Mouse (Mus musculus) heart, embryonic 11.5 days (tissue): ENCODE results near the gene Dnal4. TPM values are rescaled to one million over a fixed set of nuclear protein-coding genes. Genes with fewer than 3 reads are reported as not detected.

Source experiments
- ATAC-seq: fragments of 200-750 bp; cut with Nextera tagmentation; replicated peaks from 2 replicates; pipeline ENCODE4 v1.8.0; 2017; ENCODE audit warnings: moderate library complexity; ENCODE audit not compliant: insufficient number of reproducible peaks, low FRiP score, low TSS enrichment
- H3K27ac ChIP-seq: fragments of 300-500 bp; sonication (generic); 2 replicates; pipeline ENCODE4 v1.5.1; 2014; ENCODE audit warnings: mild to moderate bottlenecking, low read depth, low read length
- H3K27me3 ChIP-seq: fragments of 300-500 bp; sonication (generic); 2 replicates; pipeline ENCODE4 v1.6.1; 2014; ENCODE audit warnings: mild to moderate bottlenecking, low read length, mixed read lengths; ENCODE audit not compliant: control insufficient read depth, insufficient read depth
- H3K36me3 ChIP-seq: fragments of 300-500 bp; sonication (generic); 2 replicates; pipeline ENCODE4 v1.6.1; 2014; ENCODE audit warnings: mild to moderate bottlenecking, low read length, moderate library complexity, mixed read lengths; ENCODE audit not compliant: control insufficient read depth, insufficient read depth
- H3K4me1 ChIP-seq: fragments of 300-500 bp; sonication (generic); 2 replicates; pipeline ENCODE4 v1.6.1; 2014; ENCODE audit warnings: low read length; ENCODE audit not compliant: control insufficient read depth, insufficient read depth
- H3K4me2 ChIP-seq: fragments of 300-500 bp; sonication (generic); 2 replicates; pipeline ENCODE4 v1.6.1; 2014; ENCODE audit warnings: mild to moderate bottlenecking, moderate library complexity
- H3K4me3 ChIP-seq: fragments of 300-500 bp; sonication (generic); 2 replicates; pipeline ENCODE4 v1.5.1; 2014; ENCODE audit warnings: low read depth, low read length
- H3K9ac ChIP-seq: fragments of 300-500 bp; sonication (generic); 2 replicates; pipeline ENCODE4 v1.6.1; 2014; ENCODE audit warnings: mild to moderate bottlenecking, low read depth, low read length, moderate library complexity
- H3K9me3 ChIP-seq: fragments of 300-500 bp; sonication (generic); replicated peaks from 2 replicates; pipeline ENCODE4 v1.6.1; 2016; ENCODE audit warnings: low read length; ENCODE audit not compliant: control insufficient read depth
- WGBS: fragments of 180-500 bp; shearing (Covaris S2); extraction: QIAGEN DNeasy Blood & Tissue Kit; methylation state at CpG from one replicate; pipeline ENCODE4 v1.1.7; 2014; ENCODE audit not compliant: insufficient replicate concordance; 5-methylcytosine and 5-hydroxymethylcytosine counted together
- polyA plus RNA-seq: library from polyadenylated mRNA; unstranded; fragments of >200 nt; fragmentation: Nextera tagmentation; extraction: Ambion mirVana; gene quantifications from 2 replicates; pipeline ENCODE4 v1.2.1, GENCODE M21; 2014

Dnal4 gene
- polyA plus RNA-seq, 1 experiment from 2014 or later, result 37.3 TPM

DNA sequence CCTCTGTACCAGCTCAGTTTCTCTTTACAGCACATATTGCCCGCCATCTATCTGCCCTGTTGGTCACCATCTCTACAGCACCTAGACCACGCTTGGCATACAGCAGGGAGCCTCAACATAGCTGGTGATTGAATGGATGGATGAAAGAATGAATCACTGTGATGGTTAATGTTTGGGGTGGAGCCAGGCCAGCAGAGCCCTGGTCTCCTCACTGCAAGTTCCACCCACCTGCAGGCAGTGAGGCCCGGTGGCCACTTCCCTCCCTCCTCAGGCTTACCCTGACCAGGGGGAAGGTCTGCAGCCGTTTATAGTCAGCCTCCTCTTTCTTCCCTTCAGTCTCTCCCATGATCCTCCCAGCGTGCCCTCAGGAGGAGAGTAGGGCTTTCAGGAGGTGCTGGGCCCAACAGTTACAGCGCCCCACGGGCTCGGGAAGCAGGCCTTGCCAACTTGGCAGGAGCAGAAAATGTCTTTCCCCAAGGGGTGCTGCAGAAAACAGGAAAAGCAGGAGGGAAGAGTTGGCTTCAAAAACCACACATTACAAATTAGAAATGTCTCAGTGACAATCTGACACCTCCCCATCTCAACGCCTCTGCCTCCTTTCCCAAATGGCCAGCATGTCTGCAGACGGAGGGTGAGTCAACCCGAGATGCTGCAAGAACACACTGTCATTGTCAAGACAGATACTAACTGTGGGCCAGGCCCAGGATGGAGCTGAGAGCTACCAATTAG lies 12.9 kb downstream of the Dnal4 start:
- Histone ChIP-seq H3K4me1 (peaks cover 11% of the 10 kb centered on the region), H3K4me2 (no peak overlapping the region), H3K27ac (no peak overlapping the region), H3K27me3 (no peaks in the 10 kb centered on the region), H3K36me3 (0 out of 2 replicates have a peak, but pooled peaks cover 2% of the 10 kb centered on the region), H3K4me3 (no peak overlapping the region), H3K9ac (no peak overlapping the region), H3K9me3 (no peaks in the 10 kb centered on the region)
- WGBS, result 80% methylated on average over 11 of the region's 11 CpGs
- ATAC-seq, result no peak

DNA sequence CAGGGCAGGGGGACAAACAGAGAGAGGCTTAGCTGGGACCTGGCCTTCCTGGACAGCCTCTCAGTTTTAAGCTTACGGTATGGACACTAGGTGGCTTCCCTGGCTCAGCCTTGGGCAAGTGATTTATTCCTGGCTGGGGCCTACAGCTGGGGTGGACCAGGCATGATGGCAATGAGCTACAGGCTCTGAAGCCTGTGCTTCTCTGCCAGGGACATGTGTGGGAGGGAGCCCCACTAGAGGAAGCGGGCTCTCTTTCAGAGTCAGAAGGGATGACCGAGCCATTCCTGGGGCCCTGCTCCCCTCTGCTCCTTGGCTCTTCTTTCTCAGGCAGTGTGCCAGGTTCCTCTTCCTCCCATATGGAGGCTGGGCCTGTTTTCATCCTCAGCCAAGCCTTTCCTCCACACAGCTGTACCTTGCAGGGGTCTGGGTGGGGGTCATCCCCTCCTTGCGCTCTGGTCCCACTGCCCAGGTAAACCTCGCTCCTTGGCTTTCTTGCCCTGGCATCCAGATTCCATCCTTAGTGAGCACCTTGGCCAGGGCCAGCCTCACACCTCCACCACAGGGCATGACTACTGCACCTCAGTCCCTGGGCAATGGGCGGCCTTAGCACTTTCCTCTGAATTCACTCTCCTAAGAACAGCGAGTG lies 13.9 kb downstream of the Dnal4 start:
- ATAC-seq, result no peak
- H3K27ac ChIP-seq, result no peak overlapping the region
- 88% methylated on average over 7 of the region's 7 CpGs for WGBS
- 0 out of 2 replicates have a peak, but pooled peaks cover 2% of the 10 kb centered on the region for H3K36me3 ChIP-seq
- no peaks in the 10 kb centered on the region for H3K9me3 ChIP-seq
- H3K4me2 ChIP-seq, result no peak overlapping the region
- no peak overlapping the region for H3K9ac ChIP-seq
- no peaks in the 10 kb centered on the region for H3K27me3 ChIP-seq
- H3K4me1 ChIP-seq, result peaks cover 11% of the 10 kb centered on the region
- H3K4me3 ChIP-seq, result no peak overlapping the region

DNA sequence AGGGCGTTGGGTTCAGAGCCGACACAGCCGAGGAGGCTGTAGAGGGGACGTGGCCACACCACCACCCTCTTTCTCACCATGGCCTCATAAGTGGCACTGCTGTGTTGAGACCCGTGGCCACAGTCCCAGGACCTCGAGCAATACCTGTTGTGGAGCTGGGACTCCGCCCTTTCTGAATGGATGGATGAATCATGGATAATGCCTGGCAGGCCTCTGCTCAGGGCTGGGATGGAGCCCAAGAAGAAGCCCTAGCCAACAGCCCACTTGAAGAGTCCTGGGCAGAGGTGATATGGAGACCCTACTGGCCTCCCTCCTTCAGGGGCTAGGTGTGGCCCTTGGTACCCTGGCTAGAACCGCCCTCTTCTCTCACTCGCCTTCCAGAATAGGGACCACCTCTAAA lies 14.6 kb downstream of the Dnal4 start:
- no peak overlapping the region for H3K9ac ChIP-seq
- no peak for ATAC-seq
- H3K4me1 ChIP-seq, result peaks cover 11% of the 10 kb centered on the region
- WGBS, result 78% methylated on average over 9 of the region's 9 CpGs
- H3K27ac ChIP-seq, result no peak overlapping the region
- no peak overlapping the region for H3K4me3 ChIP-seq
- no peak overlapping the region for H3K4me2 ChIP-seq
- no peaks in the 10 kb centered on the region for H3K27me3 ChIP-seq
- H3K9me3 ChIP-seq, result no peaks in the 10 kb centered on the region
- 0 out of 2 replicates have a peak, but pooled peaks cover 2% of the 10 kb centered on the region for H3K36me3 ChIP-seq

DNA sequence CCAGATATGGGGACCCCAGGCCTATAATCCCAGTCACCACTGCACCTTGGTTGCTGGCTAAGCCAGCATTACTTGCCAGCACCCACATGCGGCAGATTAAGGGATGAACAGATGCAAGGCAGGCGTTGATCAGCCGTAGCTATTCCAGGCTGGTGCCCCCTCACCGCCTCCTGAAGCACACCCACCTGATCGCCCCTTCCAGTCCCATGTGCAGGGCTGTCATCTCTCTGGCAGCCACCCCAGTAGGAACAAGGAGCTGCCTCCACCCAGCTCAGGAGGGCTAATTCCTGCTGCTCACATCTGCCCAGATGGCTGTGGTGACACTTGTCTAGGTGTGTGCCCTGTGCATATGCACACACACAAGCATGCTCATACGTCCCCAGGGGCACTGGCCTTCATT lies 16.7 kb downstream of the Dnal4 start:
- H3K36me3 ChIP-seq, result 0 out of 2 replicates have a peak, but pooled peaks cover 2% of the 10 kb centered on the region
- H3K27ac ChIP-seq, result no peak overlapping the region
- 89% methylated on average over 6 of the region's 6 CpGs for WGBS
- no peaks in the 10 kb centered on the region for H3K9me3 ChIP-seq
- H3K4me3 ChIP-seq, result no peak overlapping the region
- H3K4me1 ChIP-seq, result no peaks in the 10 kb centered on the region; the same call in none of the 2 replicates
- no peak overlapping the region for H3K9ac ChIP-seq
- H3K27me3 ChIP-seq, result no peaks in the 10 kb centered on the region
- no peak for ATAC-seq
- H3K4me2 ChIP-seq, result no peak overlapping the region

DNA sequence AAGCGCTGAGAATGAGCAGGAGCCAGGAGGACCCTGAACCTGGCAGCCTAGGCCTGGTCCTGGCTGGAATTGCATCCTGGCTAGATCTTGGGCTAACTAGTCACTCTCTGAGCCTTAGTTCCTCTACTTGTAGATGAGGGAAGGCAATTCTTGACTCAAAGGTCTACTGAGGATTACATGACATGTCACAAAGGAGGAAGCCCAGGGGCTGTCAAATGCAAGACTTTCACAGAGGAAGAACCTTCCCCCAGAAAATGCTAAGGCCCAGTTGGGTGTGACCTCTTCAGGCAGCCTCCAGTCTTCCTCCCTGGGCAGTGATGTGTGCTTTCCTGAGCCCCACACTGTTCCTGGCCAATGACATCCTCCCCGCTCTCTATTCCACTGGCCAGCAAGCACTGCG lies 20.5 kb downstream of the Dnal4 start:
- Histone ChIP-seq H3K27ac (no peak overlapping the region), H3K9me3 (no peaks in the 10 kb centered on the region), H3K27me3 (no peaks in the 10 kb centered on the region), H3K36me3 (no peaks in the 10 kb centered on the region), H3K4me1 (no peaks in the 10 kb centered on the region), H3K9ac (no peak overlapping the region), H3K4me2 (no peak overlapping the region), H3K4me3 (no peak overlapping the region)
- 83% methylated on average over 3 of the region's 3 CpGs for WGBS
- ATAC-seq, result no peak

DNA sequence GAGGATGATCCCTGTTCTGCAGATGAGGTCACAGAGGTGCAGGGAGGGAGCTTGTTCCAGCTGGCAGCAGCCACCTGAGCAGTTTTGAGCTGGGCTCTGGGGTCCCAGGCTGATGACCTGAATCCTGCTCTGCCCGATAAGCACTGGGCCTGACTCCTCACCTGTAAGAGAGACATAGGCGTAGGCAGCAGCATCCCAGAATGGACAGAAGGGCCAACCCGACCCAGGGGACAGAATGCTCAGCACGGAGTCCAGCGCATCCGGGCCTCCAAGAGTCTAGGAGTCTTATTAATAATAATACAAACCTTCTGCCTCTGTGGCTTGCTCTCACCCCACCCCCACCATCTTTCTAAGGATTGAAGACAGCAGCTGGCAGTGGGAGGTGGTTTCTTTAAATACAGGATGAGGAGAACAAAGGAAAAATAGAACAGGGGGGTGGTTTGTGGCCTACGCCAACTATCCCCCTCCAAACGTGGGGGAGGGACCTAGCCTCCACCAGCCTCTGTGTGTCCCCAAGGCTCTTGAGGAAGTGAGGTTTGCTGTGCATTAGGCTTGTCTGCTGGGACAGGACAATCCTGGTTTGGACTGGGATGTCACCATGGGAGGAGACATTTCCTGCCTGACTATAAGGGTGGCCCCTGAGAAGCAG lies 21.5 kb downstream of the Dnal4 start:
- 78% methylated on average over 8 of the region's 8 CpGs for WGBS
- no peaks in the 10 kb centered on the region for H3K36me3 ChIP-seq
- no peaks in the 10 kb centered on the region for H3K4me1 ChIP-seq
- no peak overlapping the region for H3K4me3 ChIP-seq
- H3K9me3 ChIP-seq, result no peaks in the 10 kb centered on the region
- H3K27ac ChIP-seq, result no peak overlapping the region
- H3K9ac ChIP-seq, result no peak overlapping the region
- ATAC-seq, result no peak
- no peaks in the 10 kb centered on the region for H3K27me3 ChIP-seq
- H3K4me2 ChIP-seq, result no peak overlapping the region

DNA sequence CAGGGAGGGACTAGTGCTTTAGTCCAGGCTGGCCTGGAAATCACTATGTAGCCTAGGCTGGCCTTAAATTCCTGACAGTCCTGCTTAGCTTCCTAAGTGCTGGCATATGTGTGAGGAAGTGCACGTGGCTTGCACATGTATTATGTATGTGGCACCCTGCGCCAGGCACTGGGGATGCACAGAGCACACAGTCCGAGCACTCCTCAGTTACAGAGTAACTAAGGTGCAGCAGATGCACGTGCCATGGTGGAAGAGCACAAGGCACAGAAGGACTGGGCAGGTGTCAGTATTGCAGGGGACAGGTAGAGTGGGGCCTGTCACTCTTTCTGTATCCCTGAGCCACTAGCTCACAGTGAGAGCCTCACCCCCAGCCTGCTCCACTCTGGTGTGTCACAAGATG lies 22.5 kb downstream of the Dnal4 start:
- no peak overlapping the region for H3K4me2 ChIP-seq
- H3K4me1 ChIP-seq, result no peaks in the 10 kb centered on the region
- H3K27ac ChIP-seq, result no peak overlapping the region
- ATAC-seq, result no peak; the same call in 1 of the 2 replicates
- no peaks in the 10 kb centered on the region for H3K9me3 ChIP-seq
- no peak overlapping the region for H3K4me3 ChIP-seq
- H3K27me3 ChIP-seq, result no peaks in the 10 kb centered on the region
- H3K36me3 ChIP-seq, result no peaks in the 10 kb centered on the region
- no peak overlapping the region for H3K9ac ChIP-seq
- WGBS, result 72% methylated on average over 4 of the region's 4 CpGs

DNA sequence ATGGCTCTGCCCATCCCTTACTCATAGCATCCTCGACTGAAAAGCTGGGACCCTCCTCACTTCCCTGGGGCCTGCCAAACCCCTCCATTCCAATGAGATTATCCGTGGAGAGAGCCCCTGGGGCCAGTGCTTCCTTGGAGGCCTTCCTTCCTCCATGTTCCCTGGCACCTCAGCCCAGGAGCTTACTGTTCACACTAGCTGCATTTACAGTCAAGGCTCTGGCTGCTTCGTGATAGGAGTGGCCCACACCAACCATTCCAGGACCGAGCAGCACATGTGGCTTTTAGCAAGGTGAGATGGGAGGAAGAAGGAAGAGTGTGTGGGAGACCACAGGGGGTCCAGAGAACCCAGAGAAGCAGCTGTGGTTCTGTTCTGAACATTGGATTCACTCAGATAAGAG lies 23.8 kb downstream of the Dnal4 start:
- Histone ChIP-seq H3K27me3 (no peaks in the 10 kb centered on the region), H3K4me3 (no peak overlapping the region), H3K4me1 (no peaks in the 10 kb centered on the region), H3K9me3 (no peaks in the 10 kb centered on the region), H3K27ac (no peak overlapping the region), H3K4me2 (no peak overlapping the region), H3K9ac (no peak overlapping the region), H3K36me3 (no peaks in the 10 kb centered on the region)
- WGBS, result 54% methylated on average over 4 of the region's 4 CpGs
- ATAC-seq, result no peak
